Mouse (Mus musculus) mesoderm, embryonic 11.5 days (tissue): Measurements from ENCODE around the gene Mup2.
"Not testable (repeated sequence)": the region's sequence is repeated elsewhere in the genome, so short reads cannot be mapped to it uniquely, and the experiment has no call there.

Source experiments
- DNase-seq: peaks from one replicate; pipeline ENCODE4 v3.0.0-alpha.2; 2012; ENCODE audit warnings: low read depth, low spot score

Mup2 gene

DNA sequence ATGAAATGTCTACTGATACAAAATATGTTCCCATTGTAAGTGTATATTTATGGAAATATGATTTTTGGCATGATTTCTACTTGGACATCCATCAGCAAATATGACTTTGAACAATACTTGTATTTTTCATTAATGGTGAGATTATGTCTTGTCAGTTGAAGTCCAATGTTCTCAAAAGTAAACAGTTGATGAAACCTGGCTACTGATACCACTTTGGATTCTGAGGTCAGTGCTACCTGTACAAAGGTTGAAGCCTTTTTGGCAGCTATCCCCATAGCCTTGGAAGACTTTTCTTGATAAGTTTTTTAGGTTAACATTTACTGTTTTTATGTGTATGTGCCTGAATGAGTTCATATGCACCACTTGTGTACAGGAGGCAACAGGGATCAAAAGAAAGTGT is at the start of gene Mup2:
Gene Mup2, minus strand, starts transcription at position 101 of the 400 bp plus-strand sequence.
- DNase-seq, result not testable (repeated sequence)
